Mouse (Mus musculus) ovary, postnatal 10 days (tissue): Measurements from ENCODE around the gene Gm7544.
"Not testable (repeated sequence)": the region's sequence is repeated elsewhere in the genome, so short reads cannot be mapped to it uniquely, and the experiment has no call there.

Experiments
- DNase-seq: peaks from one replicate; pipeline ENCODE4 v3.0.0; 2022; ENCODE audit warnings: low spot score

Gm7544 gene

DNA sequence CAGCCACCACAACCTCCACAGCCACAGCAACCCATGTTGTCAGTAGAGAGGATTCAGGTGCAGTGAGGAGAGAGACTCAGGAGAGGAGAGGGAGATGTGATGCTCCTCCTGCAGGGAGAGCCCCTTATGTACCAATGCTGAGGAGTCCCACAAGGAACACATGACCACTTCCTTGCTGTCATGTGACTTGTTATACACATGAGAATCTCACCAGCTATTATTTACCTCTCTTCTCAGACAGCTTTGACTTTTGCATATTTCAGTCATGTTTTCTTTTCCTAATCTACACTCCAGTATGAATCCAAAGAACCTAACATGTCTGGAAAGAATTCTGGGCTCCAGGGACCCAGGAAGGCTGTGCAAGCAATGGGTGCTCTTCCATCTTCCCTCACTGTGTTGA, at the start of gene Gm7544:
TSS of gene Gm7544 (minus strand) at position 101 of the 400 bp plus-strand sequence.
- not testable (repeated sequence) for DNase-seq

GRCm38 (mm10) chr1:83000306-83000705, 44.5 kb upstream of the Gm7544 start, which contains the start of gene Gm47959:
Gm47959 (plus strand) TSS chr1:83000548.
- not testable (repeated sequence) for DNase-seq

- no peak for DNase-seq
These were observed 38.1 kb upstream of the Gm7544 start for GRCm38 (mm10) chr1:82993947-82994346.

DNA sequence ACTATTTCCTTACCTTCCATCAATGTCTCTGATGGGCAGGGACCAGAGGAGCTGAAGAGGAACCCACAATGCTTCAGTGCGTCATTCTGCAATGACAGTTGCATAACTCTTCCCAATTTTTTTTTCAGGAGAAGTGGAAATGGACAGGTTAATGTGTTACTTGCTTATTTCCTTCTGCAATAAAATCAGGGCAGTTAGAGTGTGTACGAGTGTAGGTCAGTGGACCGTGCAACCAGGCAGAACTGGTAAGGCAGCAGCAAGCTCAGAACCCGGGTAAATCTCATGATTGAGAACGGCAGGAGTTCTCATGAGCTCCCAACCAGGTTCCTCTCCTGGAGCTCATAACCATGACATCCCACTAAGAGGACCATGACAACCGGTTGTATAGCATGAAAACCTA, 36.3 kb upstream of the Gm7544 start:
- DNase-seq, result no peak

DNA sequence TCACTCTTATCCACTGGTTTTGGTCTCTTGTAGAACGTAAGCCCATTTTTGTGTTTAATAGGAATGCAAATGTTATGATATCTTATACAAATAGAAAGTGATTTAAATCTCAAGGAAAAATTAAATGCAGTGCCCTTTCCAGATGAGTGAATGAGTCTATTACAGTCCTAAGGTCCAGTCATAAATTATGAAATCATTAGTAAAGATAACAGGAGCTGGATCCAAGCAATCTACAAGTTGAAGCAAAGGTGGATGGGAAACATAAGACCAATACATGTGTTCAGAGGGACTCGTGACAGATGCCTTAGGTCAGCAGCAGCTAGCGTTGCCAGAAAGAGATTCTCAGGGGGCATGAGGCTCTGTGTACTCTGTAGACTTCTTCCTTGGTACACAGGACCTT, 35.8 kb upstream of the Gm7544 start:
- no peak for DNase-seq

DNA sequence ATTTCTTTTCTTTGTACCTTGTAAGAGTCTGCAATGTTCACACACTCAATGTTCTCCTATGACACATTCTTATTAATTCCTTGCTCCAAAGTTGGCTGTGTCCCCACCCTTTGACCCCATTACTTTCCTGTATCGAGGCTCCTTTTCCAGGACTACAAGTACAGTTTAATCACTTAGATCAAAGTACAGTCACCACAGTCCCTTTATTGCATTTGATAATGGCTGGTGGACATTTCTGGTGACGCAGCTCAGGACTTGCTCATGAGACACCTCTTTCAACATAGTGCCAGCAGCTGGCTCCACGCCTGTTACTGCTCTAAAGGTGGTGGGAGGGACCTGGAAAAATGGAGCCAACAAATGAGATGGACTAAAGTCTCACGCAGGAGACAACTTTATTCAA, 35.2 kb upstream of the Gm7544 start:
- DNase-seq, result no peak

GRCm38 (mm10) chr1:82987530-82988198, 31.9 kb upstream of the Gm7544 start:
- DNase-seq, result no peak

DNA sequence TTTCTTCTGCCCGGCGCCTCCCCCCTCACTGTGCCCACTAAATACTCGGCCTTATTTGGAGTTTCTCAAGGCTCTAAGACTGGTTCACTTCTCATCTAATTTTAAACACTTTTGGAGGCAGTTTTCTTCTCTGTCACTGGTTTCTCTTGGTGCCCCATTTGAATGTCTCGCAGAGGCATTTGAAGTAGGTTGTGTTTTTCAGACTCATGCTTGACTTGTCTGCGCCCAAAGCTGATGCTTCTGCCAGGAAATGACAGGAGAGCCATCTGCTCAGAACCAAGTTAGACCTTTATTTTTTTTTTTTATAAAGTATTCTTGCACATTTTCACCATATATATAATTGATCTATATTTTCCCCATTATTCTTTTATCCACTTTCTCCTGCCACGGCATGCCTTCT, 30.9 kb upstream of the Gm7544 start:
- DNase-seq, result no peak

GRCm38 (mm10) chr1:82977840-82978239, 22.0 kb upstream of the Gm7544 start:
- DNase-seq, result no peak

- DNase-seq, result no peak
These were observed 19.9 kb upstream of the Gm7544 start for GRCm38 (mm10) chr1:82975750-82976149.

GRCm38 (mm10) chr1:82974342-82974741, 18.5 kb upstream of the Gm7544 start:
- no peak for DNase-seq

- no peak for DNase-seq
These were observed 18.1 kb upstream of the Gm7544 start for GRCm38 (mm10) chr1:82973901-82974300.

DNA sequence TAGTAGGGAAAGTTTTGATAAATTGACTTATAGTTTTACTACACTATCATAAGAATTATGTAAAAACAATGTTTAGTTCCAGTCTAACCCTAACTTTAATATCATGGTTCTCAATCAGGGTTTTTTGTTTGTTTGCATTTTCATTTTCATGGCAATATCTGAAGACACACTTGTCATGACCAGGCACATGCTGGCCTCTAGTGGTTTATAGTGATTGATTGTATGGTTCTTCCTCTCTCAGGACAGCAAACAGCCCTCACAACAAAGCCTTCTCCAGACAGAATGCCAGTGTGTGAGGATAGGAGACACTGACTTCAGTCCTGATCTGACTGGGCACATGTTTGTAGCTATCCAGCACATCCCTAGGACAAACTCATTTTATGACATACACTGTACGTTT, 17.4 kb upstream of the Gm7544 start:
- no peak for DNase-seq

DNA sequence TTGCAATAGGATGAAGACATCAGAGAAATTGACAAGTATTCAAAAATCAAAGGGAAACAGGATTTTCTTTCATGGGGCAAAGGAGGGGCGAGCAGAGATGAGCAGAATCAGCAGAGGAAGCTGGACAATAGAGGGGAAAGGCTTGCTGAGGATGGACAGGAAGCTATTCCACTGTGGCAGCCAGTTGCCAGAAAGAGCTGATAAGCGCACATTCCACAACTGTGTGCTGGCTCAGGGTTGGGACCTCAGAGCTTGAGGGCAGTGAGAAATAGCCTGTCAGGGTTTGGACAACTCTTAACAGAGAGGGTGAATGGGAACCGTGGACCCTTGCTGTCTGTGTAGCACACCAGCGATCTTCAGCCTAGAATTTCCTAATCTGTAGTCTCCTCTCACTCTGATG, 16.2 kb upstream of the Gm7544 start:
- DNase-seq, result no peak

DNA sequence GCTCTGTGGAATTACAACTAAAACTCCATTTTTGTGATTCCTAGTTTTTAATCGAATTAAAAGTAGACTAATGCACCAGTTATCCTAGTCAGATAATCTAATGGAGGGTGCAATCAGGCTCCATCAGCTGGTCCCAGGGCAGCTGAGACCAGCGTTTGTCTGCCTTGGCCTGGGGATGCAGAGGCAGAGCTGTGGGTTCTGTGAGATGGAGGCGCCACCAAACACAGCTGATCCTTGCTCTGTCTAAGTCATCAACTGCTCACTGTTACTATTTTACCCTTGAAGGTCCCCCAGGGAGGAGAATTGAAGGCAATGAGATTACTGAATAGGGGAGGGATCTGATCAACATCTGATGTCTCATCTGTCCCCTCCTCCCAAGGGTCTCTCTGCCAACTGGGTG, 10.6 kb upstream of the Gm7544 start:
- DNase-seq, result no peak

DNA sequence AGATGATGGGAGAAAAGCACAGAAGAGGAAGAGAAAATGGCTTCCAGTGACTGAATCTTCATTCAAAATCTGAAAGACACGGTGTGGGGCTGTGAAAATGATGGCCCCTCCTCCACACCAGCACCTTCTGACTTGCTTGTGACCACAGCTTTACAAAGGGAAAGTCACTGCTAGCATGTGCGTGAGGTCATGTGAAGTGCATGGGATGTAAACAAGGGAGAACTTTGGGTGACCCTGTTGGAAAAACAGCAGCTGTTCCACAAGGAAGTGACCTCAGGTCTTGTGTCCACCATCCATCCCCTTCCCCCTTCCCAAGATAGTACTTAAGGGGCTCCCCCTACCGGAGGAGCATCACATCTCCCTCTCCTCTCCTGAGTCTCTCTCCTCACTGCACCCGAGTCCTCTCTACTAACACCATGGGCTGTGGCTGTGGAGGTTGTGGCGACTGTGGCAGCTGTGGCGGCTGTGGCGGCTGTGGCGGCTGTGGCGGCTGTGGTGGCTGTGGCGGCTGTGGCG, 4.1 kb upstream of the Gm7544 start, which contains the start of gene Gm47955:
TSS of gene Gm47955 (plus strand) at position 417 of the 516 bp plus-strand sequence.
- no peak for DNase-seq

DNA sequence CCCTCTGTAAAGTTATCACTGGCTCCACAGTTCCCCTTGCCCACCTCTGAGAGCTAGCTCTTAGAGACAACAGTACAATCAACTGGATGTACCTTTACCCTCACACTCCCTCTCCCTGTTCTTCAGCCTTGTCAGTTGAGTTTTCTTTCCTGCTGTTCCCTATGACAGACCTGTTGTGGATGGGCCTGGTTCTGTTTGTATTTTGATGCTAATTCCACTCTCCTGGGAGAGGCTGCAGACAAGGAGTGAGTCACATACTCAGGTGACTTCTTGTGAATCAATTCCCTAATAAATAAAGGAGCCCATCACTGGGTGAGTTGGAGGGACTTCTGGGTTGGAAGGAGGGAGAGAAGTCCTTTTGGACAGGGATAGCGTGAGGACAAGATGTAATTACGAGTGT, 7.2 kb downstream of the Gm7544 start:
- no peak for DNase-seq

- DNase-seq, result not testable (repeated sequence)
These were observed 9.8 kb downstream of the Gm7544 start for GRCm38 (mm10) chr1:82946029-82946428.

DNA sequence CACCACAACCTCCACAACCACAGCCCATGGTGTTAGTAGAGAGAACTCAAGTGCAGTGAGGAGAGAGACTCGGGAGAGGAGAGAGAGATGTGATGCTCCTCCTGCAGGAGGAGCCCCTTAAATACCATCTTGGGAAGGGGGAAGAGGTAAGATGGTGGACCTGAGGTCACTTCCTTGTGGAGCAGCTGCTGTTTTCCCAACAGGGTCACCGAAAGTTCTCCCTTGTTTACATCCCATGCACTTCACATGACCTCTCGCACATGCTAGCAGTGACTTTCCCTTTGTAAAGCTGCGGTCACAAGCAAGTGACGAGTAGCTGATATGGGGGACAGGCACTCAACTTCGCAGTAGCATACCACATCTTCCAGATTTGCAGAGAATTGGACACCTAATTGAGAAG, 12.5 kb downstream of the Gm7544 start, which contains the start of gene A030003K21Rik:
TSS of gene A030003K21Rik (minus strand) at position 94 of the 400 bp plus-strand sequence.
- not testable (repeated sequence) for DNase-seq

- DNase-seq, result not testable (repeated sequence)
These were observed 13.3 kb downstream of the Gm7544 start for GRCm38 (mm10) chr1:82942505-82942904.

GRCm38 (mm10) chr1:82938666-82939065, 17.1 kb downstream of the Gm7544 start:
- DNase-seq, result no peak

GRCm38 (mm10) chr1:82931326-82931725, 24.5 kb downstream of the Gm7544 start, which contains the start of gene Gm6217:
Gm6217 (minus strand) TSS chr1:82931399.
- DNase-seq, result not testable (repeated sequence)

GRCm38 (mm10) chr1:82930558-82930957, 25.3 kb downstream of the Gm7544 start:
- DNase-seq, result not testable (repeated sequence)

GRCm38 (mm10) chr1:82924650-82925049, 31.2 kb downstream of the Gm7544 start, which contains the start of gene A030014E15Rik:
A030014E15Rik (plus strand) TSS chr1:82924917.
- no peak for DNase-seq
